In the genomic region with DNA sequence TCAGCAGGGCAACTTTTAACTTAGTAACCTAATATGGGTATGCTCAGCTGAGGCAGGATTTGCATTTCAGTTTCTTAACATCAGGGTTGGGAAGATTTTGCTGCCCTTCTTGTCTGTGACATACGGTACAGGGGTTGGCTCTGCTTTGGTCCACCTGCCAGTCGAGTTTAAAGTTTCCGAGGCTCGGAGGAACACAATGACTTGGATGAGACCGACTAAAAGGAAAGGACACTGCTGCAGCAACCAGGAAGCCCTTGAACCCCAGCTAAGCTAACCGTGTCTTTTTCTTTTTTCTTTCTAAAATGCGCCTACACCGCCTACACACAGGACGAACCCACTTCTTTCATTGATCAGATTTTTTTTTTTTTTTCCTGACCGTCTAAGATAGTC, we compare ENCODE assay signal across 8 mouse cellular contexts. TPM values are rescaled to one million over a fixed set of nuclear protein-coding genes. Genes with fewer than 3 reads are reported as not detected.
DNase-seq lines count a peak whose midpoint lies in the region; ATAC-seq and TF ChIP-seq lines count a peak whose summit lies in the region.

A gene (plus strand): TSS at position 166 of the 390 bp plus-strand sequence.

- DNase-seq in thymus, adult 2 months, result no peak
- no peak for DNase-seq in thymus, postnatal 25 days
- DNase-seq in forebrain, embryonic 10.5 days (ENCODE audit: extremely low spot score, low spot score), result peak; percentile 26
- DNase-seq in kidney, postnatal 10 days, result peak; percentile 75
- peak in 1 of 3 experiments; percentile 9 for DNase-seq in liver, embryonic 14.5 days (ENCODE audit: low read depth in 3 of 3, low spot score in 3 of 3)

- 4% methylated on average over 10 of the region's 10 CpGs for WGBS in thymus, adult 2 months
- WGBS in forebrain, embryonic 10.5 days, result under 1% methylated on average over 10 of the region's 10 CpGs
- 0% methylated on average over 10 of the region's 10 CpGs for WGBS in heart, embryonic 15.5 days
- under 1% methylated on average over 10 of the region's 10 CpGs for WGBS in liver, embryonic 14.5 days (ENCODE audit: insufficient replicate concordance)
- WGBS in olfactory bulb, adult 2 months, result under 1% methylated on average over 10 of the region's 10 CpGs

- no peaks in the 10 kb centered on the region for H3K9me3 ChIP-seq in forebrain, embryonic 10.5 days
- no peaks in the 10 kb centered on the region for H3K9me3 ChIP-seq in heart, embryonic 15.5 days (replicated peaks)
- H3K9me3 ChIP-seq in liver, embryonic 14.5 days (ENCODE audit: control insufficient read depth, low read length), result no peaks in the 10 kb centered on the region

- H3K4me2 ChIP-seq in heart, embryonic 15.5 days, result peak within 1 kb of the TSS; percentile 98
- H3K4me2 ChIP-seq in liver, embryonic 14.5 days (ENCODE audit: low read depth), result peak within 1 kb of the TSS; percentile 42

- H3K9ac ChIP-seq in heart, embryonic 15.5 days, result peak within 1 kb of the TSS; percentile 69
- H3K9ac ChIP-seq in liver, embryonic 14.5 days (replicated peaks), result peak within 1 kb of the TSS; percentile 18

- peak within 1 kb of the TSS; percentile 27 for H3K4me3 ChIP-seq in thymus, adult 2 months (ENCODE audit: control insufficient read depth, insufficient read depth, low read length)
- H3K4me3 ChIP-seq in forebrain, embryonic 10.5 days, result peak within 1 kb of the TSS; percentile 73
- peak within 1 kb of the TSS; percentile 83 for H3K4me3 ChIP-seq in heart, embryonic 15.5 days
- H3K4me3 ChIP-seq in liver, embryonic 14.5 days (ENCODE audit: insufficient read depth in 1 of 2, low read depth in 2 of 2, low read length in 2 of 2), result peak within 1 kb of the TSS; percentile 54 to 70
- peak within 1 kb of the TSS; percentile 86 for H3K4me3 ChIP-seq in olfactory bulb, adult 2 months (ENCODE audit: insufficient read depth, low read depth, low read length)

- peak; percentile 44; the same call in 1 of the 2 replicates for ATAC-seq in heart, embryonic 15.5 days (replicated peaks; ENCODE audit: insufficient number of reproducible peaks, insufficient read depth, low FRiP score, low read depth)
- ATAC-seq in liver, embryonic 14.5 days (ENCODE audit: insufficient read depth), result peak; percentile 47; the same call in 1 of the 2 replicates
- no peak for ATAC-seq in megakaryocyte-erythroid progenitor cell, adult 5-6 weeks (replicated peaks; ENCODE audit: low FRiP score, low TSS enrichment, poor library complexity, severe bottlenecking)

- no peaks in the 10 kb centered on the region for H3K36me3 ChIP-seq in thymus, adult 2 months (ENCODE audit: control insufficient read depth, insufficient read depth, low read length)
- H3K36me3 ChIP-seq in forebrain, embryonic 10.5 days (replicated peaks), result no peaks in the 10 kb centered on the region
- no peaks in the 10 kb centered on the region for H3K36me3 ChIP-seq in heart, embryonic 15.5 days
- no peaks in the 10 kb centered on the region for H3K36me3 ChIP-seq in liver, embryonic 14.5 days (replicated peaks; ENCODE audit: control insufficient read depth, insufficient read depth, low read depth)

- H3K27me3 ChIP-seq in thymus, adult 2 months (ENCODE audit: control insufficient read depth, insufficient read depth, low read length), result no peaks in the 10 kb centered on the region
- no peaks in the 10 kb centered on the region for H3K27me3 ChIP-seq in forebrain, embryonic 10.5 days (ENCODE audit: poor library complexity, severe bottlenecking)
- no peaks in the 10 kb centered on the region for H3K27me3 ChIP-seq in heart, embryonic 15.5 days
- H3K27me3 ChIP-seq in liver, embryonic 14.5 days (ENCODE audit: control insufficient read depth, insufficient read depth, low read length), result peaks cover 5% of the 10 kb centered on the region; the same call in 1 of the 2 replicates

- no peak within 1 kb of the TSS for H3K27ac ChIP-seq in thymus, adult 2 months (ENCODE audit: control insufficient read depth, insufficient read depth, low read length)
- H3K27ac ChIP-seq in forebrain, embryonic 10.5 days, result peak within 1 kb of the TSS; percentile 85
- H3K27ac ChIP-seq in heart, embryonic 15.5 days, result peak within 1 kb of the TSS; percentile 60
- no peak within 1 kb of the TSS for H3K27ac ChIP-seq in liver, embryonic 14.5 days
- H3K27ac ChIP-seq in olfactory bulb, adult 2 months (ENCODE audit: insufficient read depth, low read depth, low read length), result peak within 1 kb of the TSS; percentile 92

- H3K4me1 ChIP-seq in thymus, adult 2 months (replicated peaks; ENCODE audit: control insufficient read depth, insufficient read depth, low read length), result no peaks in the 10 kb centered on the region
- peaks cover 7% of the 10 kb centered on the region; the same call in 1 of the 2 replicates for H3K4me1 ChIP-seq in forebrain, embryonic 10.5 days
- no peaks in the 10 kb centered on the region for H3K4me1 ChIP-seq in heart, embryonic 15.5 days (replicated peaks)
- H3K4me1 ChIP-seq in liver, embryonic 14.5 days (replicated peaks; ENCODE audit: control insufficient read depth in 2 of 2, insufficient read depth in 2 of 2, low read length in 1 of 2), result 0 out of 4 replicates have a peak, but pooled peaks cover 0 to 2% of the 10 kb centered on the region in 2 experiments
- H3K4me1 ChIP-seq in olfactory bulb, adult 2 months (ENCODE audit: control insufficient read depth, insufficient read depth, low read length), result no peaks in the 10 kb centered on the region

- TF ChIP-seq CTCF in thymus, adult 2 months (IDR thresholded peaks at IDR 0.05; ENCODE audit: borderline replicate concordance, control insufficient read depth, extremely low read depth, insufficient read depth, low read length, poor library complexity), result no peak
- no peak for TF ChIP-seq CTCF in liver, embryonic 14.5 days (IDR thresholded peaks at IDR 0.05; ENCODE audit: low read depth)
- TF ChIP-seq CTCF in olfactory bulb, adult 2 months (IDR thresholded peaks at IDR 0.05; ENCODE audit: insufficient read depth, low read depth, low read length), result no peak

- no peak for TF ChIP-seq POLR2A in thymus, adult 2 months (IDR thresholded peaks at IDR 0.05; ENCODE audit: control insufficient read depth, extremely low read depth, insufficient read depth, low read length, poor library complexity)
- no peak for TF ChIP-seq POLR2A in olfactory bulb, adult 2 months (IDR thresholded peaks at IDR 0.05; ENCODE audit: insufficient read depth, low read depth, low read length)

- no peak for TF ChIP-seq EP300 in liver, embryonic 14.5 days (IDR thresholded peaks at IDR 0.05; ENCODE audit: low read depth)

RNA-seq across cellular contexts. Expression of the gene that starts here (rescaled TPM):
- polyA plus RNA-seq in thymus, adult 2 months (2012; rRNA removed), result 4.2 and 4.4 TPM in 2 replicates
- polyA plus RNA-seq in forebrain, embryonic 10.5 days (2016; fragmentation: Nextera tagmentation; extraction: Ambion mirVana), result 1.5 TPM in 2 replicates
- polyA plus RNA-seq in heart, embryonic 15.5 days (2015; fragmentation: Nextera tagmentation; extraction: Ambion mirVana), result 2.7 and 4.1 TPM in 2 replicates
- 1.5 and 1.8 TPM in 2 replicates for polyA plus RNA-seq in liver, embryonic 14.5 days (2012; rRNA removed)
- polyA plus RNA-seq in liver, embryonic 14.5 days (2014; fragmentation: Nextera tagmentation; extraction: Ambion mirVana), result 4.5 and 4.6 TPM in 2 replicates
- polyA plus RNA-seq in olfactory bulb, adult 2 months (2012; ENCODE audit: insufficient read depth, insufficient read length, low replicate concordance, missing spikeins), result not detected in 2 replicates
- not detected in 2 replicates for total RNA-seq in megakaryocyte-erythroid progenitor cell, adult 5-6 weeks (2014; fragmentation: Nextera tagmentation)
- total RNA-seq in megakaryocyte-erythroid progenitor cell, adult 5-6 weeks (2017), result not detected in 2 replicates

Comparison
In these comparisons a context has a peak if more than half of its experiments do, and no peak if none do; other contexts are left out.
1. DNase-seq: peak in forebrain, embryonic 10.5 days (single experiment) and kidney, postnatal 10 days (single experiment); none in thymus, adult 2 months (single experiment) and thymus, postnatal 25 days (single experiment).
2. H3K27ac ChIP-seq: peak in forebrain, embryonic 10.5 days (single experiment), heart, embryonic 15.5 days (single experiment) and olfactory bulb, adult 2 months (single experiment); none in thymus, adult 2 months (single experiment) and liver, embryonic 14.5 days (single experiment).
3. H3K4me3 ChIP-seq: peak in every context shown above with its lines; median percentile 86 in olfactory bulb, adult 2 months; 83 in heart, embryonic 15.5 days; 73 in forebrain, embryonic 10.5 days; 62 in liver, embryonic 14.5 days; 27 in thymus, adult 2 months.